Mouse (Mus musculus) heart, embryonic 16.5 days (tissue): ENCODE data around the gene Hdac11. TPM values are rescaled to one million over a fixed set of nuclear protein-coding genes. Genes with fewer than 3 reads are reported as not detected.

Experiments
- ATAC-seq: fragments of 200-750 bp; cut with Nextera tagmentation; replicated peaks from 2 replicates; pipeline ENCODE4 v1.8.0; 2017; ENCODE audit warnings: moderate number of reproducible peaks; ENCODE audit not compliant: insufficient read depth, low FRiP score; ENCODE audit errors: extremely low read depth
- H3K27ac ChIP-seq: fragments of 300-500 bp; sonication (generic); 2 replicates; pipeline ENCODE4 v1.5.1; 2014; ENCODE audit warnings: mild to moderate bottlenecking, low read length, control low read depth, moderate library complexity
- H3K27me3 ChIP-seq: fragments of 300-500 bp; sonication (generic); 2 replicates; pipeline ENCODE4 v1.6.1; 2014; ENCODE audit warnings: low read length, mixed read lengths; ENCODE audit not compliant: control insufficient read depth, insufficient read depth
- H3K36me3 ChIP-seq: fragments of 300-500 bp; sonication (generic); 2 replicates; pipeline ENCODE4 v1.6.1; 2014; ENCODE audit not compliant: control insufficient read depth, insufficient read depth
- H3K4me1 ChIP-seq: fragments of 300-500 bp; sonication (generic); 2 replicates; pipeline ENCODE4 v1.6.1; 2014; ENCODE audit warnings: low read length, mixed read lengths; ENCODE audit not compliant: control insufficient read depth, insufficient read depth
- H3K4me2 ChIP-seq: fragments of 300-500 bp; sonication (generic); 2 replicates; pipeline ENCODE4 v1.6.1; 2014; ENCODE audit warnings: low read depth, mild to moderate bottlenecking, control low read depth, low read length
- H3K4me3 ChIP-seq: fragments of 300-500 bp; sonication (generic); 2 replicates; pipeline ENCODE4 v1.5.1; 2014; ENCODE audit warnings: mild to moderate bottlenecking, control low read depth, low read length
- H3K9ac ChIP-seq: fragments of 300-500 bp; sonication (generic); 2 replicates; pipeline ENCODE4 v1.6.1; 2014; ENCODE audit warnings: low read length, control low read depth
- H3K9me3 ChIP-seq: fragments of 300-500 bp; sonication (generic); replicated peaks from 2 replicates; pipeline ENCODE4 v1.6.1; 2016; ENCODE audit warnings: low read length; ENCODE audit not compliant: control insufficient read depth
- WGBS: fragments of 180-500 bp; shearing (Covaris S2); extraction: QIAGEN DNeasy Blood & Tissue Kit; methylation state at CpG from one replicate; pipeline ENCODE4 v1.1.7; 2014; 5-methylcytosine and 5-hydroxymethylcytosine counted together
- polyA plus RNA-seq: library from polyadenylated mRNA; unstranded; fragments of >200 nt; fragmentation: Nextera tagmentation; extraction: Ambion mirVana; gene quantifications from 2 replicates; pipeline ENCODE4 v1.2.1, GENCODE M21; 2015

The Hdac11 gene
- polyA plus RNA-seq, 1 experiment from 2014 or later: 10.8 TPM

DNA sequence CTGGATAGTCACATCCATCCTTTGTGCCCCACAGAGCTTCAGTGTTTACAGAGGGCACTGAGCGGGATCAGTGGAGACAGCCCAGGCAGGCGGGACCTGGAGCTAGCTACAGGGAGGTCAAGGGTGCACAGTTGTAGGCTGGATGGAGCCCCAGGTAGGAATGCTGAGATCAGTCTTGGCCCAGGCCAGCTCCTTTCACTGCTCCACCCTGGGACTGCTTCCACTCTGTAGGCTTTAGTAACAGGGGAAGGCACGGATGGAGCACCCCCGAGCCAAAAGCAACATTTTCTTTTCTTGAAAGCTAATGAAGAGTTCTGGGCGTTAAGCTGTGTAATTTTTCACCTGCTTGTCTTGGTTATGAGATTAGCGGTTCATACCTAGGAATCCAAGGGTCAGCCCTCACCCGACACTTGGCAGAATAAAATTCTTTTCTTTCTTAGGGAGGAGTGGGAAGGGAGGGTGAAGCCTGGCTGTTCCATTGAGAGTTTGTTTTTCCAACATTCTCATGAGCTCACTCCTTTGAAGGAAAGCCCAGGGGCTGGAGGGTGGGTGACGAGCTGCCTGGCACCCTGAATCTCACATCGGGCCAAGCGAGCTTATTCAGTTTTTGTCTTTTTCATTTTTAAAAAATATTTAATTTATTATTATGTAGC is 66.4 kb downstream of the Hdac11 start:
- peaks cover 13% of the 10 kb centered on the region; the same call in 1 of the 2 replicates for H3K4me1 ChIP-seq
- 70% methylated on average over 10 of the region's 10 CpGs for WGBS
- H3K27me3 ChIP-seq: peaks cover 9% of the 10 kb centered on the region; the same call in 1 of the 2 replicates
- H3K4me3 ChIP-seq: no peak overlapping the region
- H3K27ac ChIP-seq: no peak overlapping the region
- H3K36me3 ChIP-seq: no peaks in the 10 kb centered on the region
- no peak overlapping the region for H3K9ac ChIP-seq
- H3K9me3 ChIP-seq: no peaks in the 10 kb centered on the region
- peak; percentile 45; the same call in 1 of the 2 replicates for ATAC-seq
- no peak overlapping the region for H3K4me2 ChIP-seq

Other genes with a start within 250 kb of the Hdac11 start
- 13.7 and 14.0 TPM in 2 replicates for gene Iqsec1, start 168.0 kb upstream of the Hdac11 start, polyA plus RNA-seq
- gene Nup210, start 39.8 kb upstream of the Hdac11 start, polyA plus RNA-seq: 10.9 and 11.2 TPM in 2 replicates
- gene Fbln2, start 55.8 kb downstream of the Hdac11 start, polyA plus RNA-seq: 158 and 162 TPM in 2 replicates